Mouse (Mus musculus) forebrain, embryonic 15.5 days (tissue): Measurements from ENCODE around the gene Inhbb. TPM values are rescaled to one million over a fixed set of nuclear protein-coding genes. Genes with fewer than 3 reads are reported as not detected.

Experiments
- ATAC-seq: fragments of 200-750 bp; cut with Nextera tagmentation; replicated peaks from 2 replicates; pipeline ENCODE4 v1.8.0; 2017; ENCODE audit warnings: mild to moderate bottlenecking, moderate TSS enrichment, moderate library complexity
- H3K27ac ChIP-seq: fragments of 300-500 bp; sonication (generic); replicated peaks from 2 replicates; pipeline ENCODE4 v1.5.1; 2015; ENCODE audit warnings: mild to moderate bottlenecking, inconsistent platforms
- H3K27me3 ChIP-seq: fragments of 300-500 bp; sonication (generic); 2 replicates; pipeline ENCODE4 v1.6.1; 2015; ENCODE audit warnings: inconsistent platforms
- H3K36me3 ChIP-seq: fragments of 300-500 bp; sonication (generic); 2 replicates; pipeline ENCODE4 v1.6.1; 2015; ENCODE audit warnings: mild to moderate bottlenecking, inconsistent platforms
- H3K4me1 ChIP-seq: fragments of 300-500 bp; sonication (generic); 2 replicates; pipeline ENCODE4 v1.6.1; 2015; ENCODE audit warnings: inconsistent platforms
- H3K4me2 ChIP-seq: fragments of 300-500 bp; sonication (generic); replicated peaks from 2 replicates; pipeline ENCODE4 v1.6.1; 2015; ENCODE audit warnings: mild to moderate bottlenecking, inconsistent platforms
- H3K4me3 ChIP-seq: fragments of 300-500 bp; sonication (generic); 2 replicates; pipeline ENCODE4 v1.5.1; 2015; ENCODE audit warnings: mild to moderate bottlenecking, inconsistent platforms
- H3K9ac ChIP-seq: fragments of 300-500 bp; sonication (generic); replicated peaks from 2 replicates; pipeline ENCODE4 v1.6.1; 2015; ENCODE audit warnings: mild to moderate bottlenecking, inconsistent platforms
- H3K9me3 ChIP-seq: fragments of 300-500 bp; sonication (generic); 2 replicates; pipeline ENCODE4 v1.6.1; 2016; ENCODE audit warnings: inconsistent platforms
- WGBS: fragments of 180-500 bp; shearing (Covaris S2); methylation state at CpG from one replicate; pipeline ENCODE4 v1.1.7; 2015; ENCODE audit warnings: mixed read lengths; 5-methylcytosine and 5-hydroxymethylcytosine counted together
- polyA plus RNA-seq: library from polyadenylated mRNA; unstranded; fragments of >200 nt; fragmentation: Nextera tagmentation; extraction: Ambion mirVana; gene quantifications from 2 replicates; pipeline ENCODE4 v1.2.1, GENCODE M21; 2015

Gene Inhbb
- polyA plus RNA-seq, 1 experiment from 2014 or later: 6.6 TPM

DNA sequence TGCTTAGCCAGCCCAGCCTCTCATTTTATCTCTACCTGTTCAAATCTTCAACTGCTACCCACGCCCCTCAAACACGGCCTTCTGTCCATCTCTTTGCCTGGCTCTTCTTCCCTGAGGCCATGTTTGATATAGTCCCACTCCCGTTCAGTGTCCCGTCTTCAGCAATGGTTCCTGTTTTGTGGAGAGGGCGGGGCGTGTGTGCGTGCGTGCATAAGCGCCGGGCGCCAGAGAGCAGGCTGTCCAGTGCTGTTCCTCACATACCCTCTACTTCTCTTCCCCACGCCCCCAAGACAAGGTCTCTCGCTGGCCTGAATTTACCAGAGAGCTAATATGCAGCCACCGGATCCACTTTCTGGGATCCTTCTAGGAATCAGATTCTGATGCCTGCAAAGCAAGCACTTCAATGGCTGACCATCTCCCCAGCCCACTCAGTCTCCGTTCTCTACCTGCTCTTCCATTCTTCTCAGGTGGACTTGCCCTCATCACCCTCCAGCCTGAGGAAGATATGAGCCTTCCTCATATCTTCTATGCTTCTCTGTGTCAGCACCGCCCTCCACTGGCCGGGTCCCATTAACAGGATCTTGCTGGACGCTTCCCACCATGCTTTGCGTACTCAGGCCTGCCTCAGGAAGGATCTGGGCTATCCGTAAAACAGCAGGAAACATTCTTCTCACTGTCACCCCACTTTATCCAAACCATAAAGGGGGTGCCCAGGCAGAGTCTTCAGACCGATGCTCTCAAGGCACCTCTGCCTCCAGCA, 21.7 kb upstream of the Inhbb start:
- Histone ChIP-seq H3K4me1 (no peaks in the 10 kb centered on the region), H3K4me3 (no peak overlapping the region), H3K36me3 (no peaks in the 10 kb centered on the region), H3K9ac (no peak overlapping the region), H3K27ac (no peak overlapping the region), H3K4me2 (no peak overlapping the region), H3K9me3 (no peaks in the 10 kb centered on the region), H3K27me3 (no peaks in the 10 kb centered on the region)
- WGBS: 88% methylated on average over 21 of the region's 21 CpGs
- ATAC-seq: no peak

- Histone ChIP-seq H3K36me3 (no peaks in the 10 kb centered on the region), H3K27ac (no peak overlapping the region), H3K9me3 (no peaks in the 10 kb centered on the region), H3K4me3 (no peak overlapping the region), H3K4me2 (no peak overlapping the region), H3K4me1 (no peaks in the 10 kb centered on the region), H3K9ac (no peak overlapping the region), H3K27me3 (no peaks in the 10 kb centered on the region)
- WGBS: 89% methylated on average over 9 of the region's 9 CpGs
- no peak for ATAC-seq
These were observed 20.9 kb upstream of the Inhbb start for GRCm38 (mm10) chr1:119442901-119443300.

DNA sequence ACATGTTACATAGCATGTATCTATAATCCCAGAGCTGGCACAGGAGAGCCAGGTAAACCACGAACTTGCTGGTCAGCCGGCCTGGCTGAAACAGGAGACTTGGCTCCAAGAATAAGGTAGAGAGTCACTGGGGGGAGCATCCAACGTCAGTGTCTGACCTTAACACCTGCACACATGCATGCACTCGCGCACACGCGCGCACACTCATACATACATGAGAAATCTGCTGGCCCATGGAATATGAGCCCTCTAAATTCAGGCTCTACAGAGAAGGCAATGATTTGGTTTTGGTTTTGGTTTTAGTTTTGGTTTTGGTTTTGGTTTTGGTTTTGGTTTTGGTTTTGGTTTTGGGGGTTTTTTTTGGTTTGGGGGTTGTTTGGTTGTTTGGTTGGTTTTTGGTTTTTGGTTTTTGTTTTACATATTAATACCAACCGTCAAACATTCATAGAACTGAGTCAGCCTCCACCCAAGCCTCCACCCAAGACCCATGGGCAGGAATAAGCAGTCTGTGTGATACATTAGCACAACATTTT, 16.1 kb upstream of the Inhbb start:
- Histone ChIP-seq H3K9me3 (no peaks in the 10 kb centered on the region), H3K4me2 (no peak overlapping the region), H3K4me3 (no peak overlapping the region), H3K27me3 (no peaks in the 10 kb centered on the region), H3K27ac (no peak overlapping the region), H3K36me3 (no peaks in the 10 kb centered on the region), H3K9ac (no peak overlapping the region), H3K4me1 (no peaks in the 10 kb centered on the region)
- ATAC-seq: no peak
- WGBS: 93% methylated on average over 9 of the region's 9 CpGs

DNA sequence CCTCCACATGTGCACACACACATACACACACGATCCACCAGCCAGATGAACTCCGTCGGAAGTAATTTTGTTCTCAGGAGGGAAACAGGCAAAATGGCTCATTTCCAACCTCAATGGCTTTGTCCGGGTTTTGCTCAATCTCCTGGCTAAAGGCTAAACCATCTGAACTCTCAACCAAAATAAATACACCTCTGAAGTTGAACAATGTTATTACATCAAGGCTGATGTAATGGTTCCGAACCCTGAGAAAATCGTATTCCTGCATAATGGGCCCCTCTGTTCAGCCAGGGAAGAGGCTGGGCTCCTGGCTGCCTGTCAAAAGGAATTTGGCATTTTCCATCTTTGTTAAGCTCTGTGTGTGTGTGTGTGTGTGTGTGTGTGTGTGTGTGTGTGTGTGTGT, 15.4 kb upstream of the Inhbb start:
- 42% methylated on average over 6 of the region's 6 CpGs for WGBS
- Histone ChIP-seq H3K9me3 (no peaks in the 10 kb centered on the region), H3K27ac (no peak overlapping the region), H3K36me3 (no peaks in the 10 kb centered on the region), H3K9ac (no peak overlapping the region), H3K4me2 (no peak overlapping the region), H3K4me1 (no peaks in the 10 kb centered on the region), H3K27me3 (no peaks in the 10 kb centered on the region), H3K4me3 (no peak overlapping the region)
- ATAC-seq: no peak

DNA sequence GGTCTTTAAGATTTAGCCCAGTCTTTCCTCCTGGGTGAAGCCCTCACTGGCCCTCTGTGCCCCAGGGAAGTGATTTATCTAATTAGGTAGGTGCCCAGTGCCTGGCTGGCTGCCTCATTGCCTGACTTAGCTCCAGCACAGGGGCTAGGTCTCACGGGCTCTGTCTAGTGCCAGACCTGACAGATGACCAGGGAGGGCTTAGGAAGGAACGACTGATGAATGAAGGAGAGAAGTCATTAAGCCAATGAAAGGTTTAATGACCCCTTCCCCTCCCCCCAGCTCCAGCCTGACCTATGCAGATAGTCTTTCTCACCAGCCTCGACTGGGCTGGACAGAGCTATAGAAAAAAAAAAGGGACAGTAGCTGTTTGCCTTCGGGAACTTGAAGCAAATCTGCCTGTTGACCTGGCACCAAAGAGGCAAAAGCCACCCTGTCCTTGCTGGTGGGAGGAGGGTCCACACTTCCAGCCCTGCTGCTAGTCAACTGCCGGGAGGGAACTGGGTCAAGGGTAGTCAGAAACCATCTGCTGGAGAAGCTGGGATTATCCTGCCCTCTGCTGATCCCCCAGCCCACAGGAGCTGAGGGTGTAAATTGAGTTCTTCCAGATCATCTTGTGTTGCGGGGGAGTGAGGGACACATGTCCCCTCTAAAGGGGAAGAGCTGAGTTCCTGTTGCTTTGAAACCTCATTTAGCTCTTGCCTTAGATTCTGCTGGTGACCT, 2.3 kb upstream of the Inhbb start:
- Histone ChIP-seq H3K27me3 (no peaks in the 10 kb centered on the region; the same call in 1 of the 2 replicates), H3K9ac (no peak overlapping the region), H3K27ac (no peak overlapping the region), H3K4me1 (peaks cover 19% of the 10 kb centered on the region), H3K36me3 (no peaks in the 10 kb centered on the region), H3K4me3 (no peak overlapping the region), H3K4me2 (no peak overlapping the region), H3K9me3 (no peaks in the 10 kb centered on the region)
- no peak for ATAC-seq
- 36% methylated on average over 6 of the region's 6 CpGs for WGBS

- ATAC-seq: 0 out of 2 replicates have a peak, but pooled peaks have one; percentile 1
- Histone ChIP-seq H3K4me1 (peaks cover 26% of the 10 kb centered on the region), H3K27me3 (no peaks in the 10 kb centered on the region; the same call in 1 of the 2 replicates), H3K27ac (no peak overlapping the region), H3K9ac (no peak overlapping the region), H3K9me3 (no peaks in the 10 kb centered on the region), H3K4me2 (peak overlapping the region; percentile 10; the same call in 1 of the 2 replicates), H3K4me3 (no peak overlapping the region), H3K36me3 (no peaks in the 10 kb centered on the region)
- 2% methylated on average over 13 of the region's 14 CpGs for WGBS
These were observed 1.5 kb upstream of the Inhbb start for GRCm38 (mm10) chr1:119423510-119423909.

DNA sequence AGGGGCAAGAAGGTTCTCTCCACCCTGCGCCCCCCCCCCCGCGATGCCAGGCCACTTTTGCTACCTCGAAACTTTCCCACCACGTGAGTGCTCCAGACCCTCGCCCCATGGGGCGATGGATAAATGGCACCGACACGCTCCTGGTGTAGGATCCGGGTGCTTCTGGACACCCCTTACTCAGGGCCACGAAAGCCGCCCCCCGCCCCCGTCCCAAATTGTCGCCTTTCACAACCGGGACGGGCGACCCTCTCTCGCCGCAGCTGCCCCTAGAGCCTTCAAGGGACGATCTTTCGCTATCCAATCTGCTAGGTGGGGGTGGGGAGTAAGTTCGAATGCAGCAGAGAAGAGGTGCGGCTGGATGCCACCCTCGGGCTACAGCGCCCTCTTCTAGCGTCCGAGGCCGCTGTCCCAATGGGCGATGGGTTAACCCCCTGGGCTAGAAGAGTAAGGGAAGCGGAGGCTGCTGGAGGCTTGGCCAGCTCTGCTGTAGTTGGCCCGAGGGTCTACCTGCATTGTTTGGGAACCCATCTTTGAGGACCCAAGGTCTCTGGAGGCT, 490 bp upstream of the Inhbb start:
- peak overlapping the region; percentile 82 for H3K27ac ChIP-seq

GRCm38 (mm10) chr1:119420984-119421575, 968 bp downstream of the Inhbb start:
- H3K4me2 ChIP-seq: peak overlapping the region; percentile 88
- H3K27ac ChIP-seq: peak overlapping the region; percentile 82
- H3K4me3 ChIP-seq: peak overlapping the region; percentile 85
- peak; percentile 37 for ATAC-seq
- no peaks in the 10 kb centered on the region for H3K9me3 ChIP-seq
- WGBS: under 1% methylated on average over 46 of the region's 78 CpGs
- H3K36me3 ChIP-seq: no peaks in the 10 kb centered on the region
- H3K9ac ChIP-seq: peak overlapping the region; percentile 78
- H3K27me3 ChIP-seq: peaks cover 7% of the 10 kb centered on the region; the same call in 1 of the 2 replicates
- H3K4me1 ChIP-seq: peaks cover 48% of the 10 kb centered on the region

More for the DNA sequence above, 490 bp upstream of the Inhbb start:
- peak overlapping the region; percentile 78 for H3K9ac ChIP-seq
- H3K27me3 ChIP-seq: peaks cover 7% of the 10 kb centered on the region; the same call in 1 of the 2 replicates
- peak; percentile 7 for ATAC-seq
- under 1% methylated on average over 31 of the region's 32 CpGs for WGBS
- no peaks in the 10 kb centered on the region for H3K9me3 ChIP-seq
- H3K4me2 ChIP-seq: peak overlapping the region; percentile 88
- H3K4me1 ChIP-seq: peaks cover 34% of the 10 kb centered on the region
- peak overlapping the region; percentile 85 for H3K4me3 ChIP-seq
- no peaks in the 10 kb centered on the region for H3K36me3 ChIP-seq

DNA sequence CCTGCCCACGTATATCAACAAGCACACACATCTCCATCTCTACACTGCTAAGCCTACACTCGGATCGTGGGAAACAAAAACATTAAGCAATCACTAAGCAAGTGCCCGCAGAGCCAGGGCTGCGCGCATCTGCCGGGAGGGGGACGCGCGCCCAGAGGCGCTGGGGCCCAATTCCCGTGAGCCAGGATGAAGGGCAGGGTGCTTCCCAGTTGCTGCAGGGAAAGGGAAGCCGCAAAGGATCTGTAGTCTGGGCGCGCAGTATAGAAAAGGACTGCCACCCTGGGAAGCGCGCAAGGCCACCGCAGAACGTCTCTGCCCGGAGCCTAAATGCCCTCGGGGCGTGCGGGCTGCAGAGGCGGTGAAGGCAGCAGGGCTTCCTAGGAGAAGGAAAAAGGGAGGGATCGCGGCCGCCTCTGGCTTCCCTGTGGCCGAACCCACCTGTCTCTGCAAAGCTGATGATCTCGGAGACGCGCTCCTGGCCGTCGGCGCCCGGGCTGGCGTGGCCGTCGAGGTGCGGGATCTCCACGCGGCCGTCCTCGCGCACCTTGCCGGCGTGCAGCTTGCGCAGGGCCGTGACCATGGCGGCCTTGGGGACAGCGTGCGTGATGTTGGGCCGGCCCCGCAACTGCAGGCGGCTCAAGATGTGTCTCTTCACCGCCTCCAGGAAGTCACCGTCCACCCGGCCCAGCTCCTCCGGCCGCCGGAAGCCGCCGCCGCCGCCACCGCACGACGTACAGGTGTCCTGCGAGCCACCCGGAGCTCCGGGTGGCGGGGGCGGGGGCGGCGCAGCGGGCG, 1.7 kb downstream of the Inhbb start:
- H3K4me1 ChIP-seq: peaks cover 52% of the 10 kb centered on the region
- peak overlapping the region; percentile 88 for H3K4me2 ChIP-seq
- H3K9ac ChIP-seq: peak overlapping the region; percentile 78
- H3K36me3 ChIP-seq: no peaks in the 10 kb centered on the region
- H3K27ac ChIP-seq: peak overlapping the region; percentile 82
- no peaks in the 10 kb centered on the region for H3K9me3 ChIP-seq
- WGBS: under 1% methylated on average over 76 of the region's 76 CpGs
- peak overlapping the region; percentile 85 for H3K4me3 ChIP-seq
- peaks cover 7% of the 10 kb centered on the region; the same call in 1 of the 2 replicates for H3K27me3 ChIP-seq
- peak; percentile 12; the same call in 1 of the 2 replicates for ATAC-seq

- Histone ChIP-seq H3K4me1 (peaks cover 54% of the 10 kb centered on the region), H3K27ac (peak overlapping the region; percentile 82), H3K27me3 (peaks cover 7% of the 10 kb centered on the region; the same call in 1 of the 2 replicates), H3K4me2 (peak overlapping the region; percentile 88), H3K9ac (peak overlapping the region; percentile 78), H3K36me3 (no peaks in the 10 kb centered on the region), H3K9me3 (no peaks in the 10 kb centered on the region), H3K4me3 (peak overlapping the region; percentile 85)
- WGBS: under 1% methylated on average over 29 of the region's 29 CpGs
- ATAC-seq: 0 out of 2 replicates have a peak, but pooled peaks have one; percentile 2
These were observed 2.6 kb downstream of the Inhbb start for GRCm38 (mm10) chr1:119419151-119420105.
